Mouse (Mus musculus) induced T-regulatory cell, adult 2 months (primary cell): ENCODE data around the gene Fbln5.

Experiments
- DNase-seq: peaks from one replicate; pipeline ENCODE4 v3.0.0-alpha.2; 2012; ENCODE audit warnings: low read depth

Fbln5 gene

DNA sequence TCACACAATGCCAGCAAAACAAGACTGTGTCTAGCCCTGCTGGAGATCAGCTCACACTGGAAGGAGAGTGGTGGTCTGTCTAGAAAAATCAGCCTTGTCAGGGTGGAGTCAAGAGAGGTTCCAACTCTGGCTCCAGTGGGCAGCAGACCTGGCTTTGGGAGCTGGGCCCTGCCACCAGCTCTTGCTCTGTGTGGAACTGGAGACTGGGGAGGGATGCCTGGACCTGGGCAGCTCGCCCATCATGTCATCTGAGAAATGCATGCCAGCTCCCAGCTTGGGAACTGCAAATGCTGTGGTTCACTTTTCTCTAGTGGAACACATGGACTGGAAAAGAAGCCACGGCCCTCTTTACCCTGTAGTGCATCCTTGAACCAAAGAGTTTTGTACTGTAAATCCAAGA lies 8.3 kb downstream of the Fbln5 start:
- no peak for DNase-seq

DNA sequence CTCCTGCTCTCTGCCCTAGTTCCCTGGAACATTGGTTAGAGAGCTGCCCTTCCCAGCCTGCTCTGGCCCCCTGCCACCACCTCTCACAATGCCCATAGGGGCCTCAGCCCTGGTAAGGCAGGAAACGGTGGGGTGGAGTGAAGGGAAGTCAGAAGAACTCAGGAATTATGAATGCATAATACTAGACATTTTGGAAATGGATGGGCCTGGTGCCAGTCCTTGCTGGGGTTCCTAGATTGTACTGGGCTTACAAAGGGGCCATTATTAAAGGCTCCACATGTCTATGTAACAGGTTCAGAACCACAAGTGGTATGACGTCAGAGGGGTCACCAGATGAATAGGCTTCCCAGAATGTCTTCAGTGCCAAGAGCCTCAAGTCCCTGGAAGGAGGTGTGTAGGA lies 11.5 kb downstream of the Fbln5 start:
- no peak for DNase-seq

GRCm38 (mm10) chr12:101802445-101802844 lies 16.4 kb downstream of the Fbln5 start:
- DNase-seq = no peak

GRCm38 (mm10) chr12:101801744-101802143 lies 17.1 kb downstream of the Fbln5 start:
- DNase-seq = no peak

DNA sequence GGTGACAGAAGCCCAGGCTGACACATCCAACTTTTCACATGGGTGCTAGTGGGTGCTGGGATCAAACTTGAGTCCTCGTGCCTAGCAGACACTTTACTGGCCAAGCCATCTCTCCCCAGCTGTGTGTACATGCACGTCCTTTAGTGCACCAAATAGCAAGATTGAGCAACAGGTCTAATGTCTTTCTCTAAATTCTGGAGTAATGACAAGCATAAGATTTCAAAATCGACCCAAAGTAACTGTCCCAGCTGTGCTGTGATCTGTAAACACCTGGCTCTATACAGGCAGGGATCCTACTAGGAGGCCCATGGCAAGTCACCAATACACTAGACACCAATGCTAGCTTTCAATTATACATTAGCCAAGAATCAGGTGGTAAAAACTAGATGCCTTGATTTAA lies 17.8 kb downstream of the Fbln5 start:
- no peak for DNase-seq

DNA sequence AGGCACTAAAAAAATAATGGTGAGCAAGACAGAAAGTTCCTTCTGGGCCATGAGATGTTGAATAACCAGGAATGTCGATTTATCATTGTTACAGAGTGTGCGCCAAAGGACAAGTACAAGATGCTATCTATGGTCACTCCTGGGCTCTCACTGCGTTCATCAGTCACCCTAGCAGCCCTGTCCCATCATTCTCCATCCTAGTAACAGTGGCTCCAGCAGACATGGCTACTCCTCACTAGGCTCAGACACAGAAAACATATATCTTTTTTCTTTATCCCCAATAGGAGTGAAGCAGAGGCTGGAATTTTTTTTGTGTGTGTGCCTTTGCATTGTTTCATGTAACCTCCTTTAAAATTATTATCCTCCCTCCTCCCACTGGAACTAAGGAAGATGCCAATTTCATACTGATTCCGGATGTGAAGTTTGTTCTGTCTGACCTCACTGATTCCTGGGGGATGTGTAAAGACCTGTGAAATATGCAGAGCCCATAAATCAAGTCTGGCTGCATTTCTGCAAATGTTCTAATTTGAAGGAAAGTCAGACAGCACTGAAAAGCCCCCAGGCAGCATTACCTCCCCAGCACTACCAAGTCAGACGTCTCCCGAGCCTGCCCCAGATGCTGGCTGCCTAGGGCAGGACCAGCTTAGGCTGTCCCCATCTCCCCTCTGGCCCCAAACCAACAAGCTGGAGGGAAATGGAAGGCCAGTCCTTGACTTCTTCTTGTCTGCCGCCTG lies 20.5 kb downstream of the Fbln5 start:
- no peak for DNase-seq

DNA sequence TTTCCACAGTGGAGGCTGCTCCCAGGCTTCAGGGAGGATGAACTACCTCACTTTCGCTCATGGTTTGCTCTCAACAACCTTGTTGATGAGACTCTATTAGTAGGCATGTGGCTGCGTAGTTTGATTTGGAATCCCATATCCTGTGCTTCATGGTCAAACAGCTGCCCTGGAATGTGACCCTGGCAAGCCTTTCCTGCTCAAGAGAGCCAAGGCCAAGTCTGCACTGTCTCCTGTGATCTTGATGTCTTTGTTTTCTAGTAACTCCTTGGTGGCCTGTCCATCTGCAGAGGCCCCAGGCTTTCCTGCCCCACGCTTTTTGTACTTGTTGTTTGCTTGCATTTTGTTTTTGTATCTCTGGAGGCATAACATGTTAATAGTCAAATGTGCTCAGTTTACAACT lies 24.4 kb downstream of the Fbln5 start:
- no peak for DNase-seq

- no peak for DNase-seq
Measured at GRCm38 (mm10) chr12:101793221-101793621, 25.6 kb downstream of the Fbln5 start.

- no peak for DNase-seq
Measured at GRCm38 (mm10) chr12:101792684-101793083, 26.2 kb downstream of the Fbln5 start.

DNA sequence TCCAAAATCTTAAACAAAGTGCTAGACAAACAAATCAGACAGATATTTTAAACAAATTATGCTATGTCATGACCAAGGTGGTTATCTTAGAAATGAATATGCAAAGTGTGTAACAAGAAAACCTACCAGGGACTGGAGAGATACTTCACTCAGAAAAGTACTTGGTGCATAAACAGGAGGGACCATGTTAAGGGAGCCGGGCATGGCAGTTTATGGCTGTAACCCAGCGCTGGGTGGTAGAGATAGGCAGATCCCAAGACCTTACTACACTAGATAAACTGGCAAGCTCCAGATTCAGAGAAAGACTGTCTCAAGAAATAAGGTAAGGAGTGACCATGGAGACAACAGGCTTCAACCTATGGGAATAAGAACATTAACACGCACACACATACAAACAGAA lies 29.1 kb downstream of the Fbln5 start:
- DNase-seq = no peak

- no peak for DNase-seq
Measured at GRCm38 (mm10) chr12:101789250-101789649, 29.6 kb downstream of the Fbln5 start.

- DNase-seq = peak; percentile 10
Measured at GRCm38 (mm10) chr12:101782787-101783186, 36.1 kb downstream of the Fbln5 start.

DNA sequence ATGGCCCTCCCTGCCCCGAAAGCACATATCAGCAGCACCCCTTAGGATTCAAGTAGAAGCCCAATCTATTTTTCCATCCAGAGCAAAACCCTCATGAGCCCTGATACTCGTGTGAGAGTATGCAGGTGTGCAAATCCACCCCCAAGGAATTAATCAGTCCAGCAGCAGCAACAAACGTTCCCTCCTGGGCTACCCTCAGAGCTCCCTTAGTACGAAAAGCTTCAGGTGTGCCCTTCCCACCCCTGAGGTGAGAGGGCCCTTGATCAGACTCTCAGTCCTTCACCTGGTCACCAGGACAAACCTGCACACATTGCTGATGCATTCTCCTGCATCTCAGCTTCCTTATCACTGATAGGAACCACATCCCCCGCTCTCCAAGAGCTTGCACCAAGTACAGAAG lies 37.9 kb downstream of the Fbln5 start:
- DNase-seq = no peak

- no peak for DNase-seq
Measured at GRCm38 (mm10) chr12:101777613-101778325, 41.1 kb downstream of the Fbln5 start.

DNA sequence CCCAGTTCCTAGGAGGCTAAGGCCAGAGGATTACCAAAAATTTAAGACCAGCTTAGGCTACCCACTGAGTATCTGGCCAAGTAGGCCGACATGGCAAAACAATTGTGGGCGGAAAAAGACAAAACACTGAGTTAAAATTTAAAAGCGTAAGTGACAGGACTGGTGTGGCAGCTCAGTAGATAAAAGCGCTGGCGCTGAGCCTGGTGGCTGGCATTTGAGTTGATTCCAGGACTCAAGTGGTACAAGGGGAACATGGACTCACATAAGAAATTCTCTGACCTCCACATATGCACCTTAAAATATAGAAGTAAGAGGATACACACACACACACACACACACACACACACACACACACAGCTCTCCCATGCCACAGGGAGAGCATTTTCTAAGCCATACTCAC lies 42.5 kb downstream of the Fbln5 start:
- no peak for DNase-seq

GRCm38 (mm10) chr12:101774116-101774515 lies 44.7 kb downstream of the Fbln5 start:
- DNase-seq = no peak

DNA sequence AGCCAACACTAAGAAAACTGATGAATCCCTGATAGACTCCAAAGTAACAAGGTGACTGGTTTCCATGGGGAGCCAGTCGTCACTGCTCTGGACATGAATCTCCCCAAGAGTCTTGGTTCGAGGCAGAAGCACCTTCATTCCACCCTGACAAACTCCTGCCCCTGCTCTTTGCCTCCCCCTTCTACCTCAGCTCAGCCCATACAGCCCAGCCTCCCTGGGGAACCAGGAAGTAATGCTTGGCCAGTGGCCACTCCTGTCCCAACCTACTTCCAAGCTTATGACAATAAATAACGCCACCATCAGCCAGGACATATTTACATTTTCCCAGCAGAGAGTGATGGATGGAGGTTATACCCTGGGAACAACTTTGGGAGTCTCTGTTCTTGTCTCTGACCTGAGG lies 45.9 kb downstream of the Fbln5 start:
- DNase-seq = no peak

DNA sequence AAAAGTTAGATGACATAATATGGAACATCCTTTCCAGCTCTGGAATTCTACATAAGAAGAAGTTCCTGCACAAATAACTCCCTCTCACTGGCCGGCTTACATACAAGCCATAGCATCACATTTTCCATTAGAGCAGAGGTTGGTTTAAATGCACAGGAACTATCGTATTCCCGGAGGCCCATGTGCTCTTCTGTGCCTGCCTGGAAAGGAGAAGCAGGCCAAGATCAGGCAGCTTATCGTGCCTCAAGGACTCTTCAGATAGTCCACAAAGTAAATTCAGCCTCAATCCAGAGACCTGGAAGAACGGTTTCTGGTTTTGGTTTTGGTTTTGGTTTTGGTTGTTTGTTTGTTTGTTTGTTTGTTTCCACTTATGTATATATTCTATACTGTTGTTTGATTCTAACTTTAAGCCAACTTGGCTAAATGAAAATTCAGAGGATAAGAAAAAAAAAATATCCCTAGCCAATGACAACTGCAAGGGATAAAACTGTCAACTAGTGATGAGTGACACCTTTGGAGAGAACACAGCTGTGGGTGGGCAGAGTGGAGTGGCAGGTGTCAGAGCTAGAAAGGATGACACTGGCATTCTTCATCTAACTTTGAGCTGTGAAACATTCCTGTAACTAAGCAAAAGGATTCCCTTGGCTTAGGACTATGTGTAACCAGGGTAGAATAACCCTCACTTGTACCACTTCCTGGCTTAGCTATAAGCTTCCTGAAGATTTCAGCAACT lies 48.4 kb downstream of the Fbln5 start:
- no peak for DNase-seq

- DNase-seq = no peak
Measured at GRCm38 (mm10) chr12:101767306-101768053, 51.4 kb downstream of the Fbln5 start.

GRCm38 (mm10) chr12:101766228-101766852 lies 52.5 kb downstream of the Fbln5 start:
- no peak for DNase-seq

- DNase-seq = no peak
Measured at GRCm38 (mm10) chr12:101764870-101765269, 54.0 kb downstream of the Fbln5 start.

GRCm38 (mm10) chr12:101763065-101763464 lies 55.8 kb downstream of the Fbln5 start:
- DNase-seq = no peak
